Mouse (Mus musculus): ENCODE results near the gene Srl.

DNA sequence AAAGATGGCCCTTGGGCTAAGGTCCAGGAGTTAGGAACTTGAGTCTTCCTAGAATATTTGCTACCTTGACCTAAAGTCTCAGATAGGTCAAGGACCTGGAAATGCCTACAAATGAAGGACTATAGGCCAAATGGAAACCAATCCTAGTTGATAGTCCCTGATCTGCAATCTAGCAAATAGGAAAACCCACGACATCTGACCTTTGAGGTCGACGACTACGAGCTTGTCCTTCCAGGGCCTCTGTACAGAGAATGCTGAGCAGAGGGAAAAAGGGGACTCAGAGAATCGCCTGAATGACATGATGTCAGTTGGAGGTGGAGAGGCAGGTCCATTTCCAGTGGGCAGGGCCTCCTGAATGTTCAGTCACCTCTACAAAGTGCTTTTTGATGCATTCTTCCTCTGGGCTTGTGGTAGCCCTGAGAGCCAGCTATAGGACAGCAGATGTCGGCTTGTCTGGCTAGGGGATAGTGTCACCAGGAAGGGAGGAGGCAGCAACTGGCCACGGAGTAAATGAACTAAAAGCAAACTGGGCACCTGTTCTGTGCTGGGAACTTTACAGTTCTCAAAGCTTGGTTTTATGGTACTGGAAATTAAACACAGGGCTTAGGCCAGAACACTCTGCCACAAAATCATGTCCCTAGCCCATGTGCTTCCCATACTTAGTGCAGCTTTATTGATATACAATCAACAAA is 18.2 kb downstream of the Srl start:
- TF ChIP-seq HCFC1 (IDR thresholded peaks at IDR 0.05; ENCODE audit: low read depth, low read length) = no peak
- TF ChIP-seq CTCF (conservative IDR thresholded peaks at IDR 0.05 in 1 of 2, IDR thresholded peaks at IDR 0.05 in 1 of 2; ENCODE audit: low read depth in 2 of 2, low read length in 2 of 2) = no peak
- TF ChIP-seq E2F4 (IDR thresholded peaks at IDR 0.05; ENCODE audit: insufficient replicate concordance, low read depth, low read length) = no peak
- no peak for TF ChIP-seq JUND (conservative IDR thresholded peaks at IDR 0.05; ENCODE audit: low read depth, low read length)
- no peak for TF ChIP-seq POLR2A (IDR thresholded peaks at IDR 0.05; ENCODE audit: low read depth, low read length)
- TF ChIP-seq MAFK (IDR thresholded peaks at IDR 0.05; ENCODE audit: insufficient replicate concordance, low read length) = no peak
- no peak for TF ChIP-seq TCF12 (IDR thresholded peaks at IDR 0.05; ENCODE audit: low read depth, low read length)
- TF ChIP-seq MAX (IDR thresholded peaks at IDR 0.05; ENCODE audit: low read length) = no peak
- TF ChIP-seq UBTF (IDR thresholded peaks at IDR 0.05; ENCODE audit: low read depth, low read length) = no peak
- no peak for TF ChIP-seq ZNF384 (IDR thresholded peaks at IDR 0.05; ENCODE audit: low read depth, low read length)
- no peak for TF ChIP-seq EP300 (IDR thresholded peaks at IDR 0.05; ENCODE audit: low read length)
